Mouse (Mus musculus): ENCODE measurements around the gene Ifitm6.
"Not testable (repeated sequence)": the region's sequence is repeated elsewhere in the genome, so short reads cannot be mapped to it uniquely, and the experiment has no call there.

Ifitm6 gene

DNA sequence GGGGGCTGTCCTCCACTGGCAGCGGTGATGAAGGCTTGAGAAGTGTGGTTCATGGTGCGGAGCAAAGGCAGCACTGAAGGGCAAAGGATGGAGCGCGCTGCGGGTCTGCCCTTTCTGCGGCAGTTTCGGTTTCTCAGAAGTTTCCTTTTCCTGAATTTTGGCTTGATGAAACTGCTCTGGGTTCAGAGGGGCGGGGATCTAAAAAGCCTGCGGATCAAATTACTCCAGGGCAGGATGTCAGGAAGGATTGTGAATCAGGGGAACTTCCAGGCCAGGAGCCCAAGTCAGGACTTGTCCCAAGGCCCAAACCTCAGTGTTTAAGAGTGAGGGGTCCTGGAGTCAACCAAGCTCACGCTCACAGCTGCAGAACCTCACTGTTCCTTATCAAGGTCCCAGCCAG is 7.1 kb downstream of the Ifitm6 start, which contains the start of gene Ifitm3:
Gene Ifitm3, minus strand, starts transcription at position 178 of the 400 bp plus-strand sequence.
- no peak for DNase-seq (ENCODE audit: extremely low read depth, low read depth, low spot score)

DNA sequence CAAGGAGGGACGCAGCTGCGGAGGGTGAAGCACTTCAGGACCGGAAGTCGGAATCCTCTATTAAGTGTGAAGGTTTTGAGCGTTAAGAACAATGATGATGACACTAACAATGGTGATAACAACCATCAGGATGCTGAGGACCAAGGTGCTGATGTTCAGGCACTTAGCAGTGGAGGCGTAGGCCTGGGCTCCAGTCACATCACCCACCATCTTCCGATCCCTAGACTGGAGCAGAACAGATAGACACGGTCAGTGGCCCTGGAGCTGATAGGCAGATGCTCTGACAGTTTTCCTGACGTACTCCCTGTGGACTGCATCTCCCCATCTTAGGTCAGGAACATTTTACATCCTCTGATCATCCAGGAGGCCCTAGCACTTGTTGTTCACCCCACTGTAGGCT is 8.1 kb downstream of the Ifitm6 start:
- no peak for DNase-seq (ENCODE audit: extremely low read depth, low read depth, low spot score)

DNA sequence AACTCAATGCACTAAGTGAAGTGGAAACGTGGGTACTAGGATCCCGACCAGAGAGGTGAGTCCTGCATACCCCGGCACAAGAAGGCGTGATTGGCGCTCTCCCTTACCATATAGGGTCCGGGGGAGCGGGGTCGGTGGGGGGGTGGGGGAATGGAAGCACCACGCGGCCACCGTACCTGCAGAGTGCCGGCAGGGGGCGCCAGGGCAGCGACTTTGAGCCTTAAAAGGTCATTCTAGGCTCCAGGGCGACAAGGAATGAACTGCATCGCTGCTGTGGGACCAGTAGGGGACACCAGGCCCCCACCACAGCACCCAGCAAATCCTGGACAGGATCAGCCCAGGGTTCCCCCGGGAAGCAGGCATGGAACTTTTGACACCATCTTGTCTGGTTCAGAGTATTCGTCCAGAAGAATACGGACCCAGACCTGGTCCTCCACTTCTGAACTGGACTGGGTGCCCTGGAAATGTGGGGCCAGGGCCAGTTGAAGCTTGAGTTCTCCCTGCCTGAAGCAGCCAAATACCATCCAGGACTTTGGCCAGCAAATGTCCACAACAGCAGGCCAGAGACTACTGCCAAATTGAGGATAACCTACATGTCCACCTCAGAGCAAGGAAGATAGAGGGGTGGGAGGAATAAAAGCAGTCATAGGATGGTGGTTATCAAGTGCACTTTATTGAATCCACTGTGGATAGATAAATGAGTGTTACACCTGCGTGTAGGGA is 8.6 kb downstream of the Ifitm6 start:
- DNase-seq (ENCODE audit: extremely low read depth, low read depth, low spot score): no peak

DNA sequence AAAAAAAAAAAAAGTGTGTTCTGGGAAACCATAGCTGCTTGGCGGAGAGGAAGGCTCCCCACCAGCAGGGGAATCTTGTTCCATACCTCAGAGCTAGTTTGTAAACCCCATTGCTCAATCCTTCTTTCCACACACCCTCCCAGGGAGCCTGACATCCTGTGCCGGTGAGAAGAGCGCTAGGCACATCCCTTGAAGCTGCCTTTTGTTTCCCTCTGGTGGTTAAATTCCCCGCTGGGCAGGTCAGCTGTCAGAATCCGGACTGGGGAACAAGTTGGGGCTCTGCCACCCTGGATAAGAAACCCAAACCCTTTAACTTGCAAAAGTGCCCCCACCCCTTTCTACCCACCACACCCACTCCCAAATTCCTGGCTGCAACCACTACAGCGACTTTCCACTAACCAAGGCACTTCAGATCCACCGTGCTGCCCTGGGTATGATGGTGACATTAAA is 9.4 kb downstream of the Ifitm6 start:
- peak; percentile 68 for DNase-seq (ENCODE audit: extremely low read depth, low read depth, low spot score)

DNA sequence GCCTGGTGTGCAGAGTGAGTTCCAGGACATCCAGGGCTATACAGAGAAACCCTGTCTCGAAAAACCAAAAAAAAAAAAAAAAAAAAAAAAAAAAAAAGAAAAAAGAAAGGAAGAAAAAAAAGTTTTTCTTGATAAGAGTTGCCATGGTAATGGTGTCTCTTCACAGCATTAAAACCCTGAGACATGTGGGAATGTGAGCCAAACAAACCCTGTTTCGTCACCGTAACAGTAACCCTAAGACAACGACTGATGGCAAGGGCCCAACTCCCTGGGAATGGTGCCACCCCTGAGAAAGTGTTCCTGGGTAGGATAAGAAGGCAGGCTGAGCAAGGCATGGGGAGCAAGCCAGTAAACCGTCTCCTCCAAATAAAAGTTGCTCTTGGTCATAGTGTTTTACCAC is 10.8 kb downstream of the Ifitm6 start:
- DNase-seq (ENCODE audit: extremely low read depth, low read depth, low spot score): peak; percentile 88

DNA sequence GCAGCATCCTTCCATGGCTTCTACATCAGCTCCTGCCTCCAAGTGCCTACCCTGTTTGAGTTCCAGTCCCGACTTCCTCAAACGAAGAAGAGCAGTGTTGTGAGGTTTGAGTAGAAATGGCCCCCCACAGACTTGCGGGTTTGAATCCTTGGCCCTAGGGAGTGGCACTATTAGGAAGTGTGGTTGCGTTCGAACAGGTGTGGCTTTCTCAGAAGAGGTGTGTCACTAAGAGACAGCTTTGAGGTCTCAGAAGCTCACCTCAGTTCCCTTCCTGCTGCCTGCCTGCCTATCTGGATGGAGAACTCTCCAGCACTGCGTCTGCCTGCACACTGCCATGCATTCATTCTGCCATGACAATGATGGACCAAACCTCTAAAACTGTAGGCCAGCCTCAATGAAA is 11.3 kb downstream of the Ifitm6 start:
- DNase-seq (ENCODE audit: extremely low read depth, low read depth, low spot score): no peak

DNA sequence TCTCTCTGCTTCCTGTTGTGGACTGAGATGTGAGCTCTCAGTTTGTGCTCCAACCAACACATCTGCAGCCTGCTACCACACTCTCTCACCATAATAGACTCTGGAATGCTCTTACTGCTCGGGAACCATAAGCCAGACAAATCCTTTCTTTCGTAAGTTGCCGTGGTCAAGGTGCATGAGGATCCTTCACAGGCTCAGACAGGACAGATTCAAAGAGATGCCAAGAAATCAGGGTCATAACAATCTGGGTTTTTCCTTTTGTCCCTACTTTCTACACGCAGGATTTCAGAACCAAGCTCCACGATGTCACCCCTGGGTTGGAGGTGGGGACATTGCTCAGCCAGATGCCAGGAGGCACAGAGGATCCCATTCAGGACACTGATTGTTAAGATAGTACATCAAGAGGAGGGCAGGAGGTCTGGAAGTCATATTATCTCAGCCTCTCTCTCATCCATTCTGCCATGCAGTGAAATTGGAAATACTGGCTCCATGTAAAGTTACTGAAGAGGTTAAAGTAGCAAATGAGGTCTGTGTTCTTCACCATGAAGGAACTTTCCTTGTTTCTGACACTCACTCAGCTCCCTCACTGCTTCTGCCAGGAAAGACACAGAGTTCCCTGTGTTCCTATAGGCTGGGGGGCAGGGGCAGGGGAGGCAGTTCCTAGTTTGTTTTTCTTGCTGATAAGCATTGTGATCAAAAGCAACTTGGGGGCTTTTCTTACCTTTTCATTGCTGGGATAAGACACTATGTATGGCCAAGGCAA is 14.3 kb downstream of the Ifitm6 start:
- DNase-seq (ENCODE audit: extremely low read depth, low read depth, low spot score): peak; percentile 80

DNA sequence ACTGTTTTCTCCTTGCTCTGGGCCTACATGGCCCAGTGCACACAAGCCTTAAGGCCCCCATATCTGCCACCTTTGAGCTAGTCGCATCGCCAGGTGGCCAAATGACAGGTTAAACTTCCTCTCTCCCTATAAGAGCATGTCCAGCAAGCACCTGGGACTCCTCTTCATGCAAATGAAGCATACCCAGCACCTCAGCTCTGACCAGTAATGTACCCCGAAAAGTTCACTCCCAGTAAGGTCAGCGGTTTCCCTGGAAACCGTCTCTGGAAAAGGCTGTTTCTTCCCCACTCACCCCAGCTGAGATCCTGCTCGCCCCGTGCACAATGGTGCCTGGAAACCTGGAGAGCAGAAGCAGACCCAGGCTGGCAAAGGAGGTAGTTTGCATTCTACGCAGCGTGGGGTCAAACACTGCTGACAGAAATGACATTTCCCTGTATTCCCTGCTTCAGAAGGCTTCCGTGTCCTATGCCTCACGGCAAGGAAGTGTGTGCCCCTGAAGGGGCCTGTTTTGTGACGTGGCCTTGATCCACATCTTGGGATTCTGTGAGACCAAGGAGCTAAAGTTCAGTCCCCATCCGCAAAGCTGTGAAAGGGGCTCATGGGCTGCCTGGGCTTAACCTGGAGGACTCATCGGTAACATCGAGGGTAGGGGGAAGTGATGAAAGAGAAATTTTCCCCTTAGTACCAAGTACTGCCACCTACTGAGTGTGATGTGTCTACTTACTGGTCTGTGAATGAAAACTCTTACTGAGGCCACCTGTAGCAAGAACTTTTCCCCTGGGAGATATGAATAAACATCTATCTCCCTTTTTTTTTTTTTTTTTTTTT is 16.6 kb downstream of the Ifitm6 start:
- no peak for DNase-seq (ENCODE audit: extremely low read depth, low read depth, low spot score)

DNA sequence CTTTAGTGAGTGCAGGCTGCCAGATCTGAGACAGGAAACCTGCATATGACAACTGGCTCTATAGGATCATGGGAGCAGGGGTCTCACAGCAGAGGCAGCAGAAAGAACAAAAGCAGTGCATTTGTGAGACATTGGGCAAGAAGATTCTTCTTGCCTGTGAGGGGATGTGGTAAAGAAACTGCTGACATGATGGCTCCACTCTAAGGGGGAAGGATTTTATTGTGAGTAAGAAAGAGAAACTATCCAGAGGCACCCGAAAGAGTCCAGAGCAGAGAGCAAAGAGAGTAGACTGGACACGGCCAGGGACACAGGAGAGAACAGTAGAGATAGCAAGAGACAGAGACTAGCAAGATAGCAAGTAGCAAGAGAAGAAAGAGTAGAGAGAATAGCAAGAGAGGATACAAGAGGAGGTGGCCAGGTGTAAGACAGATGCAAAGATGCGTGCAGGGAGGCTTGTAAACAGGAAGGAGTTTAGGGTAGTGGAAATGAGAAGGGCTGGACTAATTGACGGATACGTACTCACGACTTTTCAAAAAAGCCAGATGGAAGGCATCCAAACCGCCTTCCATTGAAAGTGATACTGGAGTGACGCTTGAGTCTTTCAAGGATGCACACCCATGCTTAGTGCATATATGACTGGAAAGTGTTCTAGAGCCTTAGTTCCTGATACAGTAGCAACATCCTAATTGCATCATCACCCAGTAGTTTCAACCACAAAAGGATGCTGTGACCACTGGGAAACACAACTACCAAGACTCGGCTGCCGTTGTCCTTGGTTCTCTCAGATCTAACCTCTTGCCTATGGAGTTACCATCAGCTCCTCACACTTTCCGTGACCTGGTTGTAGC is 18.6 kb downstream of the Ifitm6 start:
- DNase-seq (ENCODE audit: extremely low read depth, low read depth, low spot score): no peak

DNA sequence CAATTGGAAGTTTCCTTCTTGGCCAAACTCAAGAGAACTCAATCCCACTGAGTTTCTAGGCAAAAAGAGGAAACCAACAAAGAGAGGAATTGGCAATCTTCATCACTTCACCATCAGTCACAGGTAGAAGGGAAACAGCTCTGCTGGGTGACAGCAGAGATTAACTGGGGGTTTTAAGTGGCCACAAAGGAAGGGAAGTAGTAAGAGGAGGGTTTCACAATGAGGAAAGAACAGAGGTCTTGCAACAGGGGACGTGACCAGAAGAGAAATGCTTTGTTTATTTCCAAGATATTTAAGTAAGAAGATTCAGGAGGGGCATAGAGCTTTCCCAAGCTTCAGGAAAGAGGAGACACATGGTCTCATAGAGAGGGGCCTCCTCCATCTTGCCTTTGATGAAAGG is 19.9 kb downstream of the Ifitm6 start:
- DNase-seq (ENCODE audit: extremely low read depth, low read depth, low spot score): no peak

DNA sequence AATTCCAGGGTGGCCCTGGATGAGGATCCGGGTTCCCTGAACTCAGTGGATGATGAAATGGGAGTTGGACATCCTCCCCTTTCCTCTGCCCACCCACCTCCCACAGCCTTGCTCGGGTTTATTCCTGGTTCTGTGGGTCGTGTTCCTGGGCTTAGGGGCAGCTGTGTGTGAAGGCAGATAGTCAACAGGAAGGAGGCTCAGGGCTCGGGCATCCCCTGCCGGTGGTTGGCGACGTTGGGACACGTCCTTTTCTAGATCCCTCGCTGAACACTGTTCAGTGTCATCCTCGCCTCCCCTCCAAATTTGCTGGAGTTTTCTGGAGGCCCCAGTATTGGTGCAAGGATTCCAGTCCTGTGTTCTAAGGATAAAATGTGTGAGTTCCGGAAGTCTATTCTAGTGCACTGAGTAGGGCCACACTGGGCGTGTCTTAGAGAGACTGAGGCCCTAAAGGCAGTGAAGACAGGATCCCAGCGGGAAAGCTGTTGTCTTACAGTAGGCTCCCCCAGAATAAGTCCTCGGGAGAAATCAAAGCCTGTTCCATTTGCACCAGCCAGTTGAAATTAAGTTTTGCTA is 26.5 kb downstream of the Ifitm6 start:
- no peak for DNase-seq (ENCODE audit: extremely low read depth, low read depth, low spot score)

DNA sequence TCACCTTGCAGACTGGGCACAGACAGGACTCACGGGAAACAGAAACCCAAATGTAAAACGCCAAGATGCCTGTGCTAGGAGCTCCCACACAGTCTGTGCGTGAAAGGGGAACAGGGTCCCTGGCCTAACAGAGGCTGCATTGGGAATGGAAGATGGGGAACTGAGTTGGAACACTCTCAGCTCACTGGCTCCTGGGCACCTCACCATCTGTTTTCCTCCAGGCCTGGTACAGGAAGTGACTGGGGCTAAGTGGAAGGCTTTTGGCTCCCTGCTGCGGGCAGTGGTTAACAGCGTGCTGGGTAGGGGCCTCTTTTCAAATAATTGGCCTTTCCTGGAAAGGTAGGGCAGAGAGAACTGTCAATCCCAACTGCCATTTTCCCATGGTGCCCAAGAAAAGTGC is 27.1 kb downstream of the Ifitm6 start:
- no peak for DNase-seq (ENCODE audit: extremely low read depth, low read depth, low spot score)

DNA sequence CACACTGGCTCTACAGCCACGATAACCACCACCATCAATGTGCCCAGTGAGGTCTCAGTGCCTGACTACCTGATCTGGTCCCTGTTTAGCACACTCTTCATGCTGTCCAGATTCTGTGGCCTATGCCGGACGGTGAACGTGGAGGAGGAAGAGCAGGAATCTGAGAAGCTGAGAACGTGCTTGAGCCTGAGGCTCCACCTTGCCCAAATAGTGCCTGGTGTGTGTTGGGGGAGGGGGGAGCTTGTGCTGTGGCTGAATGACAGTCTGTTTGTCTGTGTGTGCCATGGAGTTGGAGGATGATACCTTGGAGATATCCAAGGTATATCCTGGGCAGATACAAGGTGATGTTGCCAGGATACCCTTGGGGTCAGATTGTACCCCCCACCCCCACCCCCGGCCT is 27.5 kb downstream of the Ifitm6 start:
- no peak for DNase-seq (ENCODE audit: extremely low read depth, low read depth, low spot score)

DNA sequence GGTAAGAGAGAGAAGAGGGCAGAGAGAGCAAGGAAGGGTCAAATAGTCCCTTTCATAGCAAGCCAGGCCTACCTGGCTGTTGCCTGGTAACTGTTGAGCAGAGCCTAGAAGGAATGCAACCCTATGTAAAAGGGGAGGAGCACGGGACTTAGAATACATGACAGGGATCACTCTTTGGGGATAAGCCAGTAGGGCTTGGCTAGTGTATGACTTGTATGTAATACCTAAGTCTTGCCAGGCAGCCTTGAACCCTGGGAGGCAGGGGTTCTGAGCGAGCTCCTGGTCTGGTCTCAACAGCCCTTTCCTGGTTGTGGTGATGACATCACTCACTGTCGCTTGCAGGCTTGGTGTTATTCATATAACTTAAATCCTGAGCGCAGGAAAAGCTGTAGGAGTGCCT is 28.7 kb downstream of the Ifitm6 start:
- DNase-seq (ENCODE audit: extremely low read depth, low read depth, low spot score): peak; percentile 82

DNA sequence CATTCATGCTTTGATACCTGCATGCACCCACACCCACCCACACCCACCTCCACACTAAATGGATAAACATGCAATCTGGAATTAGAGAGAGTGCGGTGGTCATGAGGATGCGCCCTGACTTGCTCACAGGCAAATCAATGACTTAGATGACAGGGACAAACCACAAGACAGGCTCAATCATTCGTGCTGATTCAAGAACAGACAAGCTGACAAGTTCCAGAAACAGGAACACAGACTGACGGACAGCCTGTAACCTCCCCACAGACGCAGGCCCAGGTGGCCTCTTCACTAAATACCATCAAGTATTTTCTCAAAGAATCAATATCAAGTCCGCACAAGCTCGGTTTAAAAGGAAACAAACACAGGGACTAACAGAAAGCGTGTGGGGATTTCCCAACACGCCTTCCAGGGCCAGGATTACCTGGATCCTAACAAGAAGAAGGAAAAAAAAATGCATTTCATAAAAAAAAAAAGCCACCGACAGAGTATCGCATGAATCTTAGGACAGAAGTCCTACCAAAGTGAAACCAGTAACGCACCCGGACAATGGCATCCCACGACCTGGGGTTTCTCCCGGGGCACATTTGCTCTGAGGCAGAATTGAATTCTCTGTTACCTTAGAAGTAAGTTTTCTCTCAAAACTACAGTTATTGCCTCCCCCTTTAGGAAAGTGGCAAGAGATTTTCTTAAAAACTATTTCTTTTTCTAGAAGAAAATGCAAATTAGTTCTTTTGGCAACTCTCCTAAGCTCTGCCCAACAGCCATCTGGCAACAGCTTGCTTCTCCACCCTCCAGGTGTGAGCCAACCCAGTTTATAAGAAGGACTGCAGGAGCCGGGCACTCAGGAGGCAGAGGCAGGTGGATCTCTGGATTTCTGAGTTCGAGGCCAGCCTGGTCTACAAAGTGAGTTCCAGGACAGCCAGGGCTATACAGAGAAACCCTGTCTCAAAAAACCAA is 30.3 kb downstream of the Ifitm6 start:
- peak; percentile 78 for DNase-seq (ENCODE audit: extremely low read depth, low read depth, low spot score)

DNA sequence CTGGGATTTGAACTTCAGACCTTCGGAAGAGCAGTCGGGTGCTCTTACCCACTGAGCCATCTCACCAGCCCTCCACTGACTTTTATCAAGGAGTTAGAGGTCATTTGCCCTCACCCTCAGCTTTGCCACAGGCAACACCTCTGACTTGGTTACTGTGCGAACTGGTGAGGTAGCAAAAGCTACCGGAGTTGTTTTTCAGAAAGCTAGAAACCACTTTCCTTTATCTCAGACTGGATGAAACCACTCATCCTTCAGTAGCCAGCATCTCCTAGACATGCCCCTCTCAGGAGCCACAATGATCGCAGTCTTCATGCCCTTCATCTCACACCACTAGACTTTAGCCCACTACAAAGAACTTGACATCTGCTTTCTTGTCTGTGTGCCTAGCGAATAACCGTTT is 34.8 kb downstream of the Ifitm6 start:
- DNase-seq (ENCODE audit: extremely low read depth, low read depth, low spot score): no peak

DNA sequence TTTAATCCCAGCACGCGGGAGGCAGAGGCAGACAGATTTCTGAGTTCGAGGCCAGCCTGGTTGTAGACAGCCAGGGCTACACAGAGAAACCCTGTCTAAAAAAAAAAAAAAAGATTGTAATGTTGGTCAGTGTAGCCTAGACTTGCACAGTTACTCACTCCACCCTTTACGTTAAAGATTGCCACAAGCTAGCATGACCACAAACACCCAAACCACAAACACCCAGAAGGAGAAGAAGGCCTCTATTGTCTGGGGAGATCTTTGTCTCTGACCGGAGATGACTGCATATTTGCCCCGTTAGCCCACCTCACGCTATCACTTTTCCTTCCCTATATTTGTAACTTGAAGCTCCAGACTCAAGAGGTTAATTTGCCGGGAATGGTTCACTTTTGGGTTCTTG is 36.0 kb downstream of the Ifitm6 start:
- DNase-seq (ENCODE audit: extremely low read depth, low read depth, low spot score): no peak

DNA sequence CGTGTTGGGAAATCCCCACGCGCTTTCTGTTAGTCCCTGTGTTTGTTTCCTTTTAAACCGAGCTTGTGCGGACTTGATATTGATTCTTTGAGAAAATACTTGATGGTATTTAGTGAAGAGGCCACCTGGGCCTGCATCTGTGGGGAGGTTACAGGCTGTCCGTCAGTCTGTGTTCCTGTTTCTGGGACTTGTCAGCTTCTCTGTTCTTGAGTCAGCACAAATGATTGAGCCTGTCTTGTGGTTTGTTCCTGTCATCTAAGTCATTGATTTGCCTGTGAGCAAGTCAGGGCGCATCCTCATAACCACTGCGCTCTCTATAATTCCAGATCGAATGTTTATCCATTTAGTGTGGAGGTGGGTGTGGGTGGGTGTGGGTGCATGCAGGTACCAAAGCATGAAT is 41.0 kb downstream of the Ifitm6 start:
- DNase-seq (ENCODE audit: extremely low read depth, low read depth, low spot score): not testable (repeated sequence)

DNA sequence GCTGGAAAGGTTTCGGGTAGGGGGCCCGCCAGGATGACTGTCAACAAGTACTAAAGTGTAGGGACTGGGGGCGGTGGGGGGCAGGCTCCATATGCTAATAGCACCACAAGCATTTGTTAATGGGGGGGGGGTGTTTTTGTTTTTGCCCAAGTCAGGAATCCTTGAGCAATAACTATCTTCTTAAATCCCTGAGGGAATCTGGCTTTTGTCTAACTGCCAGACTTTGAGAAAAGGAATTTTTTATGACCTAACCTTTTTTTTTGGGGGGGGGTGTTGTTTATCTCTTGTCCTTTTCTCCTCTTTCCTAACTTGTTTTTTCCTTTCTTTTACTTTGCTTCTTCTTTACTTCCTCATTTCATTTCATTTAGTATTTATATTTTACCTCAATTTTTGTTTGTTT is 42.3 kb downstream of the Ifitm6 start:
- no peak for DNase-seq (ENCODE audit: extremely low read depth, low read depth, low spot score)
